8 mouse cellular contexts compared by ENCODE assay signal in the genomic region with DNA sequence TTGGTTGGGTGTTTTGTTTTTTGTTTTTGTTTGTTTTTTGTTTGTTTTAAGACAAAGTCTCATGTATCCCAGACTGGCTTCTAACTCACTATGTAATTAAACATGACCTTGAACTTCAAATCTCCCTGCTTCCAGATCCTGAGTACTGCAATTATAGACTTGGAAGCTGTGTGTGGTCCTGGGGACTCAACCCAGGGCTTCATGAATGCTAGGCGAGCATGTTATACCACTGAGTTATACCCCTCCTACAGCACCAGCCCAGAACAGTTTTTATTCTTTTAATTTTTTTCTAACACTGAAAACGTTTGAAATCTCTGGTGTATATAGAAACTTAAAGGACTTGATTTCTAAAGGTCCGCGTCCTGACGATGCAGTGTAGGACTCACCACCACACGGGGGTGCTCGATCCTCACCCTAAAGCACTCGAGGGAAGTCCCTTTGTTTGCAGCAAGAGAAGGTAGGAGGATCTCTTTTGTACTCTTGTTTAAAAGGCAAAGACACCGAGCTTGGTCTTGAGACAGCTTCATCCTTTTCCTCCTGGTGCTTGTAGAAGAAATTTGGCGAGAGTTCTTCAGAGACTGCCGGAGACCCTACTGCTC.
DNase-seq lines count a peak whose midpoint lies in the region; ATAC-seq and TF ChIP-seq lines count a peak whose summit lies in the region.

No protein-coding gene starts in this region.

- no peaks in the 10 kb centered on the region for H3K4me1 ChIP-seq in intestine, postnatal 0 days (replicated peaks; ENCODE audit: control insufficient read depth, insufficient read depth, low read length)
- H3K4me1 ChIP-seq in midbrain, embryonic 16.5 days (ENCODE audit: control insufficient read depth, insufficient read depth, low read length), result no peaks in the 10 kb centered on the region
- peaks cover 5% of the 10 kb centered on the region; the same call in 1 of the 2 replicates for H3K4me1 ChIP-seq in spleen, adult 2 months (ENCODE audit: control insufficient read depth, insufficient read depth, insufficient read length)

- no peak overlapping the region for H3K9ac ChIP-seq in intestine, postnatal 0 days (ENCODE audit: low read depth, low read length)
- H3K9ac ChIP-seq in midbrain, embryonic 16.5 days (ENCODE audit: low read depth, low read length), result no peak overlapping the region

- 13% methylated on average over 11 of the region's 11 CpGs for WGBS in intestine, postnatal 0 days
- WGBS in midbrain, embryonic 16.5 days, result 7% methylated on average over 11 of the region's 11 CpGs
- 11% methylated on average over 11 of the region's 11 CpGs for WGBS in spleen, adult 2 months

- no peak for TF ChIP-seq POLR2A in spleen, adult 2 months (IDR thresholded peaks at IDR 0.05; ENCODE audit: low read depth, low read length)

- H3K27me3 ChIP-seq in intestine, postnatal 0 days (replicated peaks; ENCODE audit: control insufficient read depth, insufficient read depth, low read length), result no peaks in the 10 kb centered on the region
- no peaks in the 10 kb centered on the region for H3K27me3 ChIP-seq in midbrain, embryonic 16.5 days (ENCODE audit: control insufficient read depth, insufficient read depth, low read depth, low read length)
- H3K27me3 ChIP-seq in spleen, adult 2 months (ENCODE audit: control insufficient read depth, insufficient read depth, low read length), result no peaks in the 10 kb centered on the region

- H3K27ac ChIP-seq in intestine, postnatal 0 days (ENCODE audit: low read depth, low read length), result no peak overlapping the region
- peak overlapping the region; percentile 53; the same call in 1 of the 2 replicates for H3K27ac ChIP-seq in midbrain, embryonic 16.5 days (ENCODE audit: low read length)
- no peak overlapping the region for H3K27ac ChIP-seq in spleen, adult 2 months (ENCODE audit: insufficient read depth, low read length)

- ATAC-seq in intestine, postnatal 0 days, result no peak
- ATAC-seq in midbrain, embryonic 16.5 days, result peak; percentile 79

- intact Hi-C loops in left cerebral cortex, postnatal 36 days (cut with DNase I), result loop anchor here (2.0 to 10.0 kb wide), 3 partner anchors 285 to 665 kb away; no protein-coding TSS in a partner anchor

- H3K9me3 ChIP-seq in intestine, postnatal 0 days (ENCODE audit: control insufficient read depth), result no peaks in the 10 kb centered on the region
- no peaks in the 10 kb centered on the region for H3K9me3 ChIP-seq in midbrain, embryonic 16.5 days (replicated peaks; ENCODE audit: control insufficient read depth, low read length, poor library complexity, severe bottlenecking)

- TF ChIP-seq CTCF in intestine, postnatal 0 days (IDR thresholded peaks at IDR 0.05; ENCODE audit: low read depth), result peak; percentile 94
- peak; percentile 94; the same call in 1 of the 2 replicates for TF ChIP-seq CTCF in spleen, adult 2 months (IDR thresholded peaks at IDR 0.05; ENCODE audit: extremely low read depth, insufficient read depth, insufficient read length, insufficient replicate concordance)

- no peak overlapping the region for H3K4me2 ChIP-seq in intestine, postnatal 0 days (replicated peaks; ENCODE audit: low read depth)
- H3K4me2 ChIP-seq in midbrain, embryonic 16.5 days (ENCODE audit: low read length), result peak overlapping the region; percentile 17; the same call in 1 of the 2 replicates

- peak; percentile 46 to 53 for DNase-seq in urinary bladder, adult 18-20 months (ENCODE audit: low spot score in 2 of 2)
- DNase-seq in urinary bladder, postnatal 10 days (ENCODE audit: low spot score), result no peak
- peak; percentile 92 for DNase-seq in embryo, embryonic 10 days (ENCODE audit: low spot score)
- peak; percentile 44 for DNase-seq in gastrocnemius, postnatal 25 days
- DNase-seq in left cerebral cortex, postnatal 36 days (ENCODE audit: low spot score in 2 of 2), result peak; percentile 64 to 80
- DNase-seq in spleen, adult 2 months (ENCODE audit: low read depth in 1 of 2, low spot score in 2 of 2), result peak; percentile 47 to 73

- no peak overlapping the region for H3K4me3 ChIP-seq in intestine, postnatal 0 days (ENCODE audit: low read depth, low read length)
- no peak overlapping the region for H3K4me3 ChIP-seq in midbrain, embryonic 16.5 days (ENCODE audit: low read depth, low read length)
- H3K4me3 ChIP-seq in spleen, adult 2 months (ENCODE audit: extremely low read depth, insufficient read depth, insufficient read length), result no peak overlapping the region

- no peaks in the 10 kb centered on the region for H3K36me3 ChIP-seq in intestine, postnatal 0 days (ENCODE audit: control insufficient read depth, insufficient read depth)
- no peaks in the 10 kb centered on the region for H3K36me3 ChIP-seq in midbrain, embryonic 16.5 days (ENCODE audit: control insufficient read depth, insufficient read depth, low read length)
- no peaks in the 10 kb centered on the region for H3K36me3 ChIP-seq in spleen, adult 2 months (ENCODE audit: control insufficient read depth, insufficient read depth, low read length)
